Mouse (Mus musculus) lung, embryonic 16.5 days (tissue): Measurements from ENCODE around the gene Tmem256. TPM values are rescaled to one million over a fixed set of nuclear protein-coding genes. Genes with fewer than 3 reads are reported as not detected.

Experiments
- ATAC-seq: fragments of 200-750 bp; cut with Nextera tagmentation; 2 replicates; pipeline ENCODE4 v1.8.0; 2017; ENCODE audit warnings: low read depth, mild to moderate bottlenecking, moderate library complexity
- H3K27ac ChIP-seq: fragments of 300-500 bp; sonication (generic); 2 replicates; pipeline ENCODE4 v1.5.1; 2014; ENCODE audit warnings: mild to moderate bottlenecking, control low read depth, low read length
- H3K27me3 ChIP-seq: fragments of 300-500 bp; sonication (generic); 2 replicates; pipeline ENCODE4 v1.6.1; 2014; ENCODE audit warnings: low read depth, low read length, mixed read lengths; ENCODE audit not compliant: control insufficient read depth, insufficient read depth
- H3K36me3 ChIP-seq: fragments of 300-500 bp; sonication (generic); 2 replicates; pipeline ENCODE4 v1.6.1; 2014; ENCODE audit warnings: low read length; ENCODE audit not compliant: control insufficient read depth, insufficient read depth
- H3K4me1 ChIP-seq: fragments of 300-500 bp; sonication (generic); replicated peaks from 2 replicates; pipeline ENCODE4 v1.6.1; 2014; ENCODE audit warnings: low read length, mixed read lengths; ENCODE audit not compliant: control insufficient read depth, insufficient read depth
- H3K4me2 ChIP-seq: fragments of 300-500 bp; sonication (generic); 2 replicates; pipeline ENCODE4 v1.6.1; 2014; ENCODE audit warnings: low read depth, low read length, control low read depth
- H3K4me3 ChIP-seq: fragments of 300-500 bp; sonication (generic); 2 replicates; pipeline ENCODE4 v1.5.1; 2014; ENCODE audit warnings: mild to moderate bottlenecking, low read length, control low read depth
- H3K9ac ChIP-seq: fragments of 300-500 bp; sonication (generic); 2 replicates; pipeline ENCODE4 v1.6.1; 2014; ENCODE audit warnings: low read length, control low read depth
- H3K9me3 ChIP-seq: fragments of 300-500 bp; sonication (generic); 2 replicates; pipeline ENCODE4 v1.6.1; 2016; ENCODE audit warnings: low read length; ENCODE audit not compliant: control insufficient read depth
- WGBS: fragments of 180-500 bp; shearing (Covaris S2); extraction: QIAGEN DNeasy Blood & Tissue Kit; methylation state at CpG from one replicate; pipeline ENCODE4 v1.1.7; 2014; 5-methylcytosine and 5-hydroxymethylcytosine counted together
- polyA plus RNA-seq: library from polyadenylated mRNA; unstranded; fragments of >200 nt; fragmentation: Nextera tagmentation; extraction: Ambion mirVana; gene quantifications from 2 replicates; pipeline ENCODE4 v1.2.1, GENCODE M21; 2015

Tmem256 gene
- polyA plus RNA-seq, 1 experiment from 2014 or later: 452 TPM

DNA sequence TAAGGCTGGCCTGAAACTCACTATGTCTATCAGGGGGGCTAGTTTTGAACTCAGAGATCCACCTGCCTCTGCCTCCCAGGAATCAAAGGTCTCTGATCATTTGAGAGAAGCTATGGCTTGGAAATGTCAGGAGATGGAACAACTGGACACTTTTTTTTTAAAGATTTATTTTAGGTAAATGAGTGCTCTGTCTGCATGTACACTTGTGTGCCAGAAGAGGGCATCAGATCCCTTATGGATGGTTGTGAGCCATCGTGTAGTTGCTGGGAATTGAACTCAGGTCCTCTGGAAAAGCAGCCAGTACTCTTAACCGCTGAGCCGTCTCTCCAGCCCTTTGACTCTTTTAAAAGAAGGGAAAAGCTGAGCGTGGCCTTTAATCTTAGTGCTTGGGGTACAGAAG lies 31.9 kb upstream of the Tmem256 start:
- H3K27ac ChIP-seq: no peak overlapping the region
- H3K4me3 ChIP-seq: no peak overlapping the region
- WGBS: 71% methylated on average over 4 of the region's 4 CpGs
- H3K27me3 ChIP-seq: peaks cover 28% of the 10 kb centered on the region
- H3K9ac ChIP-seq: no peak overlapping the region
- no peak overlapping the region for H3K4me2 ChIP-seq
- no peak for ATAC-seq
- peaks cover 28% of the 10 kb centered on the region for H3K4me1 ChIP-seq
- no peaks in the 10 kb centered on the region for H3K36me3 ChIP-seq
- peaks cover 3% of the 10 kb centered on the region; the same call in 1 of the 2 replicates for H3K9me3 ChIP-seq

DNA sequence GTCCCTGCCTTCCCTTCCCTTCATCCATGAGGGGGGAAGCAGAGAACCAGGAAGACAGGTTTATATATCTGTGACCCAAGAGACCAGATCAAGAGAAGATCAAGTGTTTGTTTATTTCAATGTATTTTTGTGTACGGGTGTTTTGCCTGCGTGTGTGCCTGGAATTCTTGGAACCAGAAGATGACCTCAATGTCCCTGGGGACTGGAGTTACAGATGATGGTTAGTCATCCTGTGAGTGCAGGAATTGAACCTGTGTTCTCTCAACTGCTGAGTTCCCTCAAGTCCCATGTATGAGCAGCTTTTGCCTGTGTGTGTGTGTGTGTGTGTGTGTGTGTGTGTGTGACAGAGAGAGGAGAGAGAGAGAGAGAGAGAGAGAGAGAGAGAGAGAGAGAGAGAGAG lies 30.7 kb upstream of the Tmem256 start:
- H3K36me3 ChIP-seq: no peaks in the 10 kb centered on the region
- no peak overlapping the region for H3K27ac ChIP-seq
- no peak for ATAC-seq
- H3K9me3 ChIP-seq: peaks cover 3% of the 10 kb centered on the region; the same call in 1 of the 2 replicates
- H3K4me1 ChIP-seq: peaks cover 21% of the 10 kb centered on the region
- H3K4me3 ChIP-seq: no peak overlapping the region
- peaks cover 19% of the 10 kb centered on the region for H3K27me3 ChIP-seq
- no peak overlapping the region for H3K4me2 ChIP-seq
- WGBS: 67% methylated on average over 2 of the region's 2 CpGs
- no peak overlapping the region for H3K9ac ChIP-seq

GRCm38 (mm10) chr11:69810280-69810679 lies 28.0 kb upstream of the Tmem256 start:
- peaks cover 4% of the 10 kb centered on the region; the same call in 1 of the 2 replicates for H3K27me3 ChIP-seq
- no peak overlapping the region for H3K9ac ChIP-seq
- no peak overlapping the region for H3K4me3 ChIP-seq
- peaks cover 3% of the 10 kb centered on the region; the same call in 1 of the 2 replicates for H3K9me3 ChIP-seq
- H3K4me2 ChIP-seq: no peak overlapping the region
- H3K36me3 ChIP-seq: no peaks in the 10 kb centered on the region
- no peak overlapping the region for H3K27ac ChIP-seq
- H3K4me1 ChIP-seq: no peaks in the 10 kb centered on the region
- ATAC-seq: no peak

DNA sequence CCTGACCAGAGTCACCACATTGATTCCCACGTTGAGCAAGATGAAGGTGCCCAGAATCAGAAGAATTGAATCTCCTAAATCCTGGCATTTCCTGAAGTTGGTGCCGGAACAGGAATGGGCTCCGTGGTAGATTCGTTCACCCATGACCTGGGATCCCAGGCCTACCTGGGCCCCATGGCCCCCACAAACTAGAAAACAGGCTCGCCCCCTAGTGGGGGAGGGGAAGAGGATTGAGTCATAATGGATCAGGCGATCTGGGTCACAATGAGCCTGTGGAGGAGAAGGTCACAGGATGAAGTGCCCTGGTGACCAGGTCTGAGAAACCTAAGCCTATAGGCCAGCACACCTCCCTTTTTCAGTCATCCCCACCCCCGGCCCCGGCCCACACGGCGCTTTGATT lies 23.2 kb upstream of the Tmem256 start, which contains the start of gene Gm39566:
Gm39566 (minus strand) TSS at position 144 of the 400 bp plus-strand sequence.
- Histone ChIP-seq H3K4me3 (no peak within 1 kb of the TSS), H3K9ac (no peak within 1 kb of the TSS), H3K27me3 (no peaks in the 10 kb centered on the region), H3K4me2 (no peak within 1 kb of the TSS), H3K36me3 (no peaks in the 10 kb centered on the region), H3K9me3 (0 out of 2 replicates have a peak, but pooled peaks cover 2% of the 10 kb centered on the region), H3K4me1 (no peaks in the 10 kb centered on the region), H3K27ac (no peak within 1 kb of the TSS)
- WGBS: 65% methylated on average over 10 of the region's 10 CpGs
- no peak for ATAC-seq

- 85% methylated on average over 12 of the region's 12 CpGs for WGBS
- no peak for ATAC-seq
- H3K4me1 ChIP-seq: no peaks in the 10 kb centered on the region
- no peak overlapping the region for H3K27ac ChIP-seq
- no peak overlapping the region for H3K4me3 ChIP-seq
- H3K9ac ChIP-seq: no peak overlapping the region
- H3K36me3 ChIP-seq: no peaks in the 10 kb centered on the region
- H3K9me3 ChIP-seq: 0 out of 2 replicates have a peak, but pooled peaks cover 2% of the 10 kb centered on the region
- no peaks in the 10 kb centered on the region for H3K27me3 ChIP-seq
- H3K4me2 ChIP-seq: no peak overlapping the region
These were observed 21.8 kb upstream of the Tmem256 start for GRCm38 (mm10) chr11:69816520-69816919.

GRCm38 (mm10) chr11:69818365-69818764 lies 19.9 kb upstream of the Tmem256 start, which contains the start of gene Spem2:
Gene Spem2, minus strand, starts transcription at chr11:69818465.
- Histone ChIP-seq H3K27ac (no peak within 1 kb of the TSS), H3K4me3 (no peak within 1 kb of the TSS), H3K27me3 (no peaks in the 10 kb centered on the region), H3K4me1 (no peaks in the 10 kb centered on the region), H3K36me3 (no peaks in the 10 kb centered on the region), H3K9me3 (0 out of 2 replicates have a peak, but pooled peaks cover 2% of the 10 kb centered on the region), H3K4me2 (no peak within 1 kb of the TSS), H3K9ac (no peak within 1 kb of the TSS)
- WGBS: 69% methylated on average over 2 of the region's 2 CpGs
- ATAC-seq: no peak

DNA sequence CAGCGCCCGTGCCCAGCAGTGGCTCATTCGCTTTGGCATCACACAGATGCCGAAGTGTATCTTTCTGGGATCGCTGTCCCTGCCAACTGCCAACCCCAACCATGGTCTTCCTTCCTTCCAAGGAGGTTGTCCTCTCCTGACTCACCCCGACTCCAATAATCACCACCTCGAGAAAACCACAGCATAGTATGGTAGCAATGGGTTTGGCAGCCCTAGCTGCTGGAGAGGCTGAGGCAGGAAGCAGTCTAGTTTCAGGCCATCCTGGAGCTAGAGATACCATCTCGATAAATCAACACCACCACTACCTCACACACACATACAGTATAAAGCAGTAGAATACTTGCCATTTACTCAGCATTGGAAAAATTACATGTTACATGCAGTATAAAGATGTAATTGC lies 19.4 kb upstream of the Tmem256 start:
- no peak for ATAC-seq
- H3K27ac ChIP-seq: no peak overlapping the region
- no peaks in the 10 kb centered on the region for H3K36me3 ChIP-seq
- WGBS: 86% methylated on average over 8 of the region's 8 CpGs
- no peak overlapping the region for H3K4me3 ChIP-seq
- H3K27me3 ChIP-seq: no peaks in the 10 kb centered on the region
- H3K4me2 ChIP-seq: no peak overlapping the region
- no peak overlapping the region for H3K9ac ChIP-seq
- H3K4me1 ChIP-seq: no peaks in the 10 kb centered on the region
- H3K9me3 ChIP-seq: 0 out of 2 replicates have a peak, but pooled peaks cover 2% of the 10 kb centered on the region

DNA sequence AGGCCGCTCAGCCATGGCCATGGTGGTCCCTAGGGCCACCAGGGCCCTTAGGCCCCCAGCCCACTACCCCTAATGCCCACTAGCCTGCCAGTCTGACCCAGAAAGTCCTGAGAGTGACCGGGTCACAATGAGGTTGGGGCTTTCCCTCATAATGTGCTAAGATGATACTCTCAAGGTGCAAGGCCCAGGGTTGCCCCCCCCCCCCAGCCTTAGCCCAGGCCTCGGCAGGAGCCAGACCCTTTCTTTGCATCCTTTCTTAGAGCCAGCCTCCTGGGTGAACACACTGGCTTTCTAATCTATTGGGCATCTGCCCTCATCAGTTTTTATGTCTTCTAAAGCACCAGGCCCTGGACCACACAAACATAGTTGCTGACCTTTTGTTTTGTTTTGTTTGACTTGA lies 16.2 kb upstream of the Tmem256 start, which contains the start of gene Spem1:
Spem1 (minus strand) TSS at position 101 of the 400 bp plus-strand sequence.
- ATAC-seq: no peak
- Histone ChIP-seq H3K4me1 (no peaks in the 10 kb centered on the region), H3K9me3 (0 out of 2 replicates have a peak, but pooled peaks cover 2% of the 10 kb centered on the region), H3K9ac (no peak within 1 kb of the TSS), H3K27me3 (no peaks in the 10 kb centered on the region), H3K36me3 (peaks cover 10% of the 10 kb centered on the region; the same call in 1 of the 2 replicates), H3K4me3 (no peak within 1 kb of the TSS), H3K27ac (no peak within 1 kb of the TSS), H3K4me2 (no peak within 1 kb of the TSS)
- 78% methylated on average over 3 of the region's 3 CpGs for WGBS

DNA sequence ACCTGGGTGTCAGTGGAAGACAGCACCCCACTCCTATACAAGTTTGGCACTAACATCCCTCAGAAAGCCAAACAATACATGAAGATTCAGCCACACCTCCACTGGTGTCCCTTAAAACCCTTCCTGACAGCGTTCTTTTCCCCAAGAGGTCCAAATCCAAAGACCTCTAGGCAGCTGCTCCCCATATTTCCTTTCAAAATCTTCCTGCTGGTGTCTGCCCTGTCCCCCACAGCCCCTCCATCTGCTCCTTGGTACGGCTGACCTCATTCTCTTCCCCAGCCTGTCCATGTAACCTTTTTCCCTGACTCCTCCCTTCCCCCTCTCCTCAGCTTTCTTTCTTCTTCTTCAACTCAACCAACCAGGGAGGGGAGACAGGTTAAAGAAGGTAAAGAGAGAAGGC lies 14.9 kb upstream of the Tmem256 start:
- no peaks in the 10 kb centered on the region for H3K9me3 ChIP-seq
- ATAC-seq: no peak

More for the DNA sequence above, 14.9 kb upstream of the Tmem256 start:
- Histone ChIP-seq H3K4me1 (no peaks in the 10 kb centered on the region), H3K27ac (no peak overlapping the region), H3K4me2 (no peak overlapping the region), H3K27me3 (no peaks in the 10 kb centered on the region), H3K9ac (no peak overlapping the region), H3K36me3 (peaks cover 17% of the 10 kb centered on the region; the same call in 1 of the 2 replicates), H3K4me3 (no peak overlapping the region)
- WGBS: 65% methylated on average over 2 of the region's 2 CpGs
